9 mouse cellular contexts compared by ENCODE assay signal in the genomic region with DNA sequence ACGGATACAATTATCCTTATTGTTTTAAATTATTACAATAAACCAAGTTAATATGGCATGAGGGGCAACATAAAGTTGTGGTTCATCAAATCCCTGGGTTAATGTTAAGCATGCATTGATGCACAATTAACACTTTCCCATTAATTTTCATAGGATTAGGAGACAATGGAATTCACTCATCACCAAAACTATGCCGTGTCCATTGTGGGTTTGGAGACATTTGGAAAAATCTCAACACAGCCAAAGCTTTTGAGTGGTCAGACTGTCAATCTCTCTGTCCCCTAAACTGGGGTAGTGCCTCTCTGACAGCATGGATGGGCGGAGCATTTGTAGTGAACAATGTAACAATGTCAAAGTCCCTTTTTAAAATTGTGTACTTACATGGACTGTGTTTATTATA. TPM values are rescaled to one million over a fixed set of nuclear protein-coding genes. Genes with fewer than 3 reads are reported as not detected.
DNase-seq lines count a peak whose midpoint lies in the region; ATAC-seq and TF ChIP-seq lines count a peak whose summit lies in the region.
"Had no signal": no experiment of that assay in that cellular context is flagged by ENCODE, and none has a peak within 500 bp of the region (broad histone marks: within the 10 kb centered on the region; RNA-seq: fewer than 3 reads in every experiment).

No protein-coding gene starts in this region.

- no peak for TF ChIP-seq POLR2A in testis, adult 2 months (IDR thresholded peaks at IDR 0.05; ENCODE audit: control insufficient read depth, low read depth, low read length)

- H3K9me3 ChIP-seq in heart, embryonic 11.5 days (replicated peaks; ENCODE audit: control insufficient read depth, low read length): no peaks in the 10 kb centered on the region
- no peaks in the 10 kb centered on the region for H3K9me3 ChIP-seq in liver, embryonic 12.5 days (replicated peaks)

- H3K4me3 ChIP-seq in heart, embryonic 11.5 days (ENCODE audit: low read depth, low read length): peak overlapping the region; percentile 76; the same call in 1 of the 2 replicates
- peak overlapping the region; percentile 35; the same call in 1 of the 2 replicates for H3K4me3 ChIP-seq in testis, adult 2 months (ENCODE audit: control insufficient read depth, low read depth, low read length)
- H3K4me3 ChIP-seq in liver, embryonic 12.5 days: peak overlapping the region; percentile 82; the same call in 1 of the 2 replicates

- no peak overlapping the region for H3K9ac ChIP-seq in heart, embryonic 11.5 days (ENCODE audit: low read depth, low read length)
- no peak overlapping the region for H3K9ac ChIP-seq in liver, embryonic 12.5 days

- TF ChIP-seq CTCF in testis, adult 2 months (IDR thresholded peaks at IDR 0.05; ENCODE audit: control insufficient read depth, insufficient read depth, insufficient replicate concordance, low read depth, low read length): no peak

- WGBS in heart, embryonic 11.5 days (ENCODE audit: insufficient replicate concordance): 66% methylated on average over 3 of the region's 3 CpGs
- 73% methylated on average over 3 of the region's 3 CpGs for whole genome bisulfite sequencing in liver, embryonic 12.5 days (ENCODE audit: insufficient replicate concordance)

- no peak for DNase-seq in heart, adult 11 months
- DNase-seq in testis, postnatal 14 days (ENCODE audit: low spot score): no peak
- DNase-seq in thymus, postnatal 36 days: no peak
- no peak for DNase-seq in urinary bladder, postnatal 25 days (ENCODE audit: low spot score)
- DNase-seq in frontal cortex, postnatal 10 days (ENCODE audit: low spot score in 2 of 2): no peak
- DNase-seq: adrenal gland, postnatal 36 days had no signal

- ATAC-seq in heart, embryonic 11.5 days (replicated peaks; ENCODE audit: insufficient number of reproducible peaks, low FRiP score, low TSS enrichment): no peak
- ATAC-seq in liver, embryonic 12.5 days: no peak

- peaks cover 35% of the 10 kb centered on the region for H3K4me1 ChIP-seq in heart, embryonic 11.5 days (ENCODE audit: control insufficient read depth, insufficient read depth, low read length)
- H3K4me1 ChIP-seq in testis, adult 2 months (ENCODE audit: control insufficient read depth, insufficient read depth, low read length): peaks cover 15% of the 10 kb centered on the region
- H3K4me1 ChIP-seq in liver, embryonic 12.5 days: peaks cover 53% of the 10 kb centered on the region

- no peaks in the 10 kb centered on the region for H3K27me3 ChIP-seq in heart, embryonic 11.5 days (ENCODE audit: control insufficient read depth, insufficient read depth, low read length)
- H3K27me3 ChIP-seq in testis, adult 2 months (ENCODE audit: control insufficient read depth, insufficient read depth, low read length): no peaks in the 10 kb centered on the region
- no peaks in the 10 kb centered on the region for H3K27me3 ChIP-seq in liver, embryonic 12.5 days (replicated peaks)

- peak overlapping the region; percentile 90 for H3K27ac ChIP-seq in heart, embryonic 11.5 days (ENCODE audit: low read depth, low read length)
- H3K27ac ChIP-seq in testis, adult 2 months (ENCODE audit: control insufficient read depth, insufficient read depth, low read depth, low read length): no peak overlapping the region
- H3K27ac ChIP-seq in liver, embryonic 12.5 days: peak overlapping the region; percentile 93; the same call in 1 of the 2 replicates

- peak overlapping the region; percentile 95 for H3K4me2 ChIP-seq in heart, embryonic 11.5 days
- H3K4me2 ChIP-seq in liver, embryonic 12.5 days: peak overlapping the region; percentile 99

- H3K36me3 ChIP-seq in heart, embryonic 11.5 days (ENCODE audit: control insufficient read depth, insufficient read depth, low read length): no peaks in the 10 kb centered on the region
- H3K36me3 ChIP-seq in testis, adult 2 months (ENCODE audit: control insufficient read depth, insufficient read depth, low read length): no peaks in the 10 kb centered on the region
- H3K36me3 ChIP-seq in liver, embryonic 12.5 days: 0 out of 2 replicates have a peak, but pooled peaks cover 3% of the 10 kb centered on the region

RNA-seq across cellular contexts. Expression of a gene that starts 1.3 kb away (rescaled TPM):
- polyA plus RNA-seq in heart, embryonic 11.5 days (2014; fragmentation: Nextera tagmentation; extraction: Ambion mirVana): 15.3 and 18.4 TPM in 2 replicates
- 69.3 and 71.9 TPM in 2 replicates for polyA plus RNA-seq in testis, adult 2 months (2012; rRNA removed)
- polyA plus RNA-seq in liver, embryonic 12.5 days (2016; fragmentation: Nextera tagmentation; extraction: Ambion mirVana): 5.0 and 5.2 TPM in 2 replicates
